ENCODE assay signal across 7 mouse cellular contexts in genomic region chr1:91801844-91802366, GRCm38 (mm10). TPM values are rescaled to one million over a fixed set of nuclear protein-coding genes. Genes with fewer than 3 reads are reported as not detected.
DNase-seq lines count a peak whose midpoint lies in the region; ATAC-seq and TF ChIP-seq lines count a peak whose summit lies in the region.

No protein-coding gene starts in this region.

- ATAC-seq in lung, embryonic 14.5 days (ENCODE audit: insufficient read depth) = 0 out of 2 replicates have a peak, but pooled peaks have one; percentile 21
- ATAC-seq in heart, postnatal 0 days (ENCODE audit: insufficient read depth, low read depth) = no peak
- ATAC-seq in midbrain, embryonic 12.5 days (ENCODE audit: low FRiP score, low read depth) = no peak

- no peak for TF ChIP-seq EP300 in heart, postnatal 0 days (IDR thresholded peaks at IDR 0.05; ENCODE audit: low read depth)

- DNase-seq in lung, embryonic 14.5 days = no peak
- no peak for DNase-seq in lung, postnatal 36 days
- peak; percentile 42 for DNase-seq in embryo, embryonic 9.5 days (ENCODE audit: extremely low spot score)
- no peak for DNase-seq in heart, postnatal 0 days (ENCODE audit: low spot score)
- DNase-seq in adrenal gland, postnatal 14 days = no peak
- no peak for DNase-seq in cerebellum, postnatal 36 days

- no peaks in the 10 kb centered on the region for H3K4me1 ChIP-seq in lung, embryonic 14.5 days (ENCODE audit: insufficient read depth)
- H3K4me1 ChIP-seq in heart, postnatal 0 days (ENCODE audit: control insufficient read depth, insufficient read depth) = no peaks in the 10 kb centered on the region
- peaks cover 18% of the 10 kb centered on the region for H3K4me1 ChIP-seq in midbrain, embryonic 12.5 days

- H3K27ac ChIP-seq in lung, embryonic 14.5 days (ENCODE audit: low read depth) = peak overlapping the region; percentile 80
- H3K27ac ChIP-seq in heart, postnatal 0 days (ENCODE audit: low read depth) = no peak overlapping the region
- H3K27ac ChIP-seq in midbrain, embryonic 12.5 days (replicated peaks) = no peak overlapping the region

- peak overlapping the region; percentile 58 for H3K4me3 ChIP-seq in lung, embryonic 14.5 days (ENCODE audit: low read depth, low read length)
- H3K4me3 ChIP-seq in heart, postnatal 0 days (ENCODE audit: low read depth, low read length) = peak overlapping the region; percentile 41
- H3K4me3 ChIP-seq in midbrain, embryonic 12.5 days = peak overlapping the region; percentile 44

- peaks cover 54% of the 10 kb centered on the region for H3K27me3 ChIP-seq in lung, embryonic 14.5 days (ENCODE audit: insufficient read depth, low read length)
- peaks cover 68% of the 10 kb centered on the region for H3K27me3 ChIP-seq in heart, postnatal 0 days (ENCODE audit: control insufficient read depth, insufficient read depth, low read length)
- H3K27me3 ChIP-seq in midbrain, embryonic 12.5 days = peaks cover 61% of the 10 kb centered on the region

- H3K4me2 ChIP-seq in lung, embryonic 14.5 days = peak overlapping the region; percentile 76
- peak overlapping the region; percentile 61 for H3K4me2 ChIP-seq in heart, postnatal 0 days (ENCODE audit: low read depth, low read length)
- peak overlapping the region; percentile 74 for H3K4me2 ChIP-seq in midbrain, embryonic 12.5 days (replicated peaks)

- peak; percentile 0; the same call in 1 of the 2 replicates for TF ChIP-seq CTCF in lung, embryonic 14.5 days (IDR thresholded peaks at IDR 0.05; ENCODE audit: low read depth)
- TF ChIP-seq CTCF in heart, postnatal 0 days (IDR thresholded peaks at IDR 0.05; ENCODE audit: low read depth) = no peak

- WGBS in lung, embryonic 14.5 days = 2% methylated on average over 45 of the region's 45 CpGs
- WGBS in heart, postnatal 0 days = 2% methylated on average over 41 of the region's 45 CpGs
- WGBS in midbrain, embryonic 12.5 days = 1% methylated on average over 45 of the region's 45 CpGs

- H3K9ac ChIP-seq in lung, embryonic 14.5 days = peak overlapping the region; percentile 41
- no peak overlapping the region for H3K9ac ChIP-seq in heart, postnatal 0 days (replicated peaks; ENCODE audit: low read depth, low read length)
- peak overlapping the region; percentile 39; the same call in 1 of the 2 replicates for H3K9ac ChIP-seq in midbrain, embryonic 12.5 days (replicated peaks)

- no peaks in the 10 kb centered on the region for H3K36me3 ChIP-seq in lung, embryonic 14.5 days (ENCODE audit: insufficient read depth)
- no peaks in the 10 kb centered on the region for H3K36me3 ChIP-seq in heart, postnatal 0 days (replicated peaks; ENCODE audit: control insufficient read depth, insufficient read depth, low read length)
- H3K36me3 ChIP-seq in midbrain, embryonic 12.5 days = no peaks in the 10 kb centered on the region

- H3K9me3 ChIP-seq in lung, embryonic 14.5 days (ENCODE audit: low read depth, low read length) = no peaks in the 10 kb centered on the region
- no peaks in the 10 kb centered on the region for H3K9me3 ChIP-seq in heart, postnatal 0 days (replicated peaks; ENCODE audit: control insufficient read depth, low read length)
- no peaks in the 10 kb centered on the region for H3K9me3 ChIP-seq in midbrain, embryonic 12.5 days

RNA-seq across cellular contexts. Expression of gene Twist2, which starts 0.6 kb away (rescaled TPM):
- 12.8 and 12.9 TPM in 2 replicates for polyA plus RNA-seq in lung, embryonic 14.5 days (2014; fragmentation: Nextera tagmentation; extraction: Ambion mirVana)
- total RNA-seq in heart, postnatal 0 days (2014; rRNA removed; ENCODE audit: low replicate concordance) = 0.54 and 8.5 TPM in 2 replicates
- polyA plus RNA-seq in heart, postnatal 0 days (2015; fragmentation: Nextera tagmentation; extraction: Ambion mirVana) = 1.7 and 2.2 TPM in 2 replicates
- polyA plus RNA-seq in midbrain, embryonic 12.5 days (2016; fragmentation: Nextera tagmentation; extraction: Ambion mirVana) = 7.2 and 10.1 TPM in 2 replicates
- 1.7 and 2.3 TPM in 2 replicates for total RNA-seq in adrenal gland, postnatal 14 days (2021)
